Mouse (Mus musculus): ENCODE measurements at regions not wholly inside any gene's neighbourhood (a gene's known extent, or its start where the extent isn't known, plus 50 kb on each side); places are given as distances from the start of the nearest gene placed in this dataset.

GRCm38 (mm10) chr13:98579731-98580130 lies 57.5 kb downstream of the Tmem174 start:
- intact Hi-C loops (cut with DNase I), result no loop called here

DNA sequence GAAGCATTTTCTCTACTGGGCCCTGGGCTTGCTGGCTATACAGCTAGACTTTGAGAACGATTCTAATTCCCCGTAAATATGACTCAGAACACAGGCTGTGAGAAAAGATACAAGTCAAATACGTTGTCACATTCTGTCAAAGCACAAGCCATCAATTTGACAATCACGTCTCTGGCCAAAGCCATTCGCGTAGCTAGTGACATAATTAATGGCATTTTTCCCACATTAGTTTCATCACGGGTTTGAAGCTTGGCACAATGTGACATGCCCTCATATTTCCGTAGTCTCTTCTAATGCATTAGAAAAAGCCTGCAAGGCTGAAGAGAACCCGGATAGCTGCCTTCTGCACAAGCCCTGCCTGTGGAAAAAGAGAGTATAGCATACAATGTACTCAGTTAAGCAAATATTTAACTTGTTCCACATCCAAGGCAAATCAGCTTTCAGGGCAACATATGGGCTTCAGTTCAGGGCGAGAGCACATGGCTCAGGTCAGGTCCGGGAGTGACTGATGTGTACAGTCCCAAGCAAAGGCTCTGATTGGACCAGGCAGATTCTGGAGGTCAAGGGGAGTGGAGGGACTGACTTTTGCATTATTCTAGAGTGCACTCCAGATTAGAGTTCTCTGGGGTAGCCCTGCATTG lies 58.7 kb downstream of the Tmem174 start:
- intact Hi-C loops (cut with DNase I), result no loop called here
- DNase-seq, result no peak

More at GRCm38 (mm10) chr13:98579731-98580130, 57.5 kb downstream of the Tmem174 start:
- no peak for DNase-seq

- DNase-seq, result no peak
- intact Hi-C loops (cut with DNase I), result no loop called here
These were observed 61.1 kb downstream of the Tmem174 start for GRCm38 (mm10) chr13:98576061-98576460.

DNA sequence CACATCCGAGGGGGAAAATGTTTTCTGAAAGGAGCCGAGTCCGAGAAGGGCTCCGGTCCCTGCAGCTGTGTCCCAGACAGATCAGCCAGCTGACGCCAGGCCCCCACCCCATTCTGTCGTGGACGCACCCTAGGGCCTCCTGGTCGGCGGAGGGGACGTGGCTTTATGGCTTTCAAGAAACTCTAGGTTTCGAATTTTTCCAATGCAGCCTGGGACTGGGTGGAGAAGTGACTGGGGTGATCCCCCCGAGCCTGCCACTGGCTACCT lies 63.2 kb downstream of the Tmem174 start:
- no peak for DNase-seq
- intact Hi-C loops (cut with DNase I), result no loop called here

DNA sequence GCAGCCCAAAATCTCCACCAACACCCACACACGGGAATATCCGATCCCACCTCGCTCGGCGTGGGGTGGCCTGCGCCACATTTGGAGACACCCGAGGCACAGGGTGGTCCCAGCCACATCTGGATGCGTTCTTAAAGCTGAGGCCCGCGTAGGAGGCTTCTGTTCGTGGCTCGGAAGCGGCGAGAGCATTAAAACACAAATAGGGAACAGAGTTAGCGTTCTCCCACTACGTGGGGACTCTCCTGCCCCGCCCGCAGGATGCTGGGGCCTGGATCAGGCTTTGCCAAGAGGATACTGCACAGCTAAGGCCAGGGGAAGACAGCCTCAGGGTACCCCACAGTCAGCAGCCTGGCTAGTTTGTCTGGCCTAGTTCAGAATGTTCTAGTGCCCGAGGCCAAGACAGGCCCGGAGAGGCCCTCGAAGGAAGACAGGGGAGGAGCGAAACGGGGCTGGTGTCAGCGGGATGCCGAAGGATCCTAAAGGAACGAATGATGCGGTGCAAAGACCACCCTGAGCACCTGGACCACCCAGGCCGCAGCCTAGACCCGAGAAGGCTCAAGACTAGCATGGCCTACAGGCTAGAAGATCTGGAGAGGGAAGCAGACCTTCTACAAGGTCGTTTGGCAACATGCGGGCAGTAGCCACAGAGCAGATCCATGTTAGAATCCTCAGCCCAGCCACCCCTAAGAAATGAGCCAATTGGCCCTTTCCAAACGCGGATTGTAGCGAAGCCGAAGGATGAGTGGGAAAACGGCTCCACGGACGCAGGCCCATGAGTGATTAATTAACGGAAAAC lies 63.8 kb downstream of the Tmem174 start:
- intact Hi-C loops (cut with DNase I), result no loop called here
- no peak for DNase-seq

DNA sequence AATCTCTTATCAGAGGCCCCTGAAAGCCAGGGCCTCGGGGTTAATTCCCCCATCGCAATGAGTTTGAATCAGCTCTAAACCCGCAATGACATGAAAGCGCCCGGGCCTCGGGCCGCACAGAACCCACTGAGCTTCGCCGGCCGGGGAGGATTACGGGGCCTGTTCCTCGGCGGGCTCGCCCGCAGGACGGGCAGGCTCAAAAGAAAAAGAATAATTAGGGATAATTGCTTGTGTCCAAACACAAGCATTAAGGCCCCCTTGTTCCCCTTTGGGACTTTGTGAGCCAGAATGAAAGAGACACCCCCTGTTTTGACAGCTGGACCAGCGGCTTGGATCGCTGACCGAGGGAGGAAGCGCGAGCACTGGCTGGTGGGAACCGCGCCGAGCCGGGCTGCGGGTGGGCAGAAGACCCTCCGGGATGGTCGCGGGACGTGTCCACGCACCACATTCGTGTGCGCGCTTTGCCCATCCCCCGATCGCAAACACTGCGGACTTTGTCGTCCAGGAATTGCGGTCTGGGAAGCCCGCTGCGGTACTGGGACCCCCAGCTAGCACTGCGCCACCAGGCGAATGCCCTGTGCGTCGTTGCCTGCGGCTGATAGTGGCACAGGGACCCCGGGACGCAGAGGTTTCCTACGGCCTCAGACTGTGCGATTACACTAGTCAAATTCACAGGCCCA lies 64.5 kb downstream of the Tmem174 start:
- DNase-seq, result peak; percentile 22 to 25
- intact Hi-C loops (cut with DNase I), result no loop called here

- no peak for DNase-seq
- intact Hi-C loops (cut with DNase I), result no loop called here
These were observed 65.1 kb downstream of the Tmem174 start for GRCm38 (mm10) chr13:98572011-98572570.

DNA sequence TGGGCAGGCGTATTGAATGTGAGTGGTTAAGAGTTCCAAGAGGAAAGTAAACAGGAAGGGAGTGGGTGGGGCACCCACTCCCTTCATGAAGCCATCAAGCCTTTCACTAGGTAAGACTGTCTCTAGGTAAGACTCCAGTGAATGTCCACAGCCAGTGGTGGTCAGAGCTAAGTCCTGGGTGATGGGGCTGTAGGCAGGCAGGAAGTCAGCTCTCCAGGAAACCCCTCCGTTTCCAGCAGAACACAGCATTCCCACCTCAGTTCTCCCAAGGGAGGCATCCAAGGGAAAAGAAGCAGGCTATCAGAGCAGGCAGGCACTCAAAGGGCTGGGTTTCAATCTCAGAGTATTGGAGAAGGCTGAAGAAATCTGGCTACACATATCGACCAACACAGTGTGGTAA lies 66.2 kb downstream of the Tmem174 start:
- intact Hi-C loops (cut with DNase I), result no loop called here

DNA sequence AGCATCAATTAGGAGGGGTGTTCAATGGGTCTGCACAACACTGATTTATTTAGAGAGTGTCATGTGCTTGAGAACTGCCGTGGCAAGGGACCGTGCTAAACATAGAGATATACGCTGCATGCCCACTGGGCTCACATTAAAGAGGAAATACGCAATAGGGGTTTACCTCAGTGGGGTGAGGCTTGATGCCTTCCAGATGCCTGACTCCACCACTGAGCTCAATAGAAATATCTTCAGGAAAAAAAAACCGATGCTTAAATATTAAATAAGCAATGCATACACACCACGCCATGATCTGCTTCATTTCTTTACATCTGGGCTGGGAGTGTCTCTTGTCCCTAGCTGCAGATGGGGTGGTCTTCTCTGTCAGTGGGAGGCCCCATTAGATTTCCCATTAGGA lies 63.9 kb upstream of the Gm10320 start:
- intact Hi-C loops (cut with DNase I), result no loop called here

More for the DNA sequence above, 66.2 kb downstream of the Tmem174 start:
- DNase-seq, result no peak

GRCm38 (mm10) chr13:98551471-98552020 lies 59.7 kb upstream of the Gm10320 start:
- no peak for DNase-seq
- intact Hi-C loops (cut with DNase I), result no loop called here

More for the DNA sequence above, 63.9 kb upstream of the Gm10320 start:
- DNase-seq, result no peak

GRCm38 (mm10) chr13:98547223-98547622 lies 55.4 kb upstream of the Gm10320 start:
- intact Hi-C loops (cut with DNase I), result no loop called here
- no peak for DNase-seq

DNA sequence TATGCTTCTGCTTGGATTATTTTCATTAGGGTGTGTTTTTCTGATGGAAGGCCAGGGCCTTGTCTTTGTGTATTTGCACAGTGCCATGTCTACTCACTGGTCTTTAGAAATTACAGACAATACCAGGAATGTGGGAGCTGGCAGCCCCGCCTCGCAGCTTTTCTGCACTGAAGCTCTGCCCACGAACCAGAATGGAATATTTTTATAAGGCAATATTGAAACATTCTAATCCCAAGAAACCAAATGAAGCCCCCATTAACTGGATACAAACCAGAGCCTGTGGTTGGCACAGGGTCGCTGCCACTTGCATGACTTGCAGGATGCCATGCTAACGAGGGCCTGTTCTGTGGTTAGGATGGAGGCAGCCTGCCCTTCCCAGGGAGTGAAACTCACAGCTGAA lies 54.3 kb upstream of the Gm10320 start:
- intact Hi-C loops (cut with DNase I), result no loop called here
- no peak for DNase-seq

DNA sequence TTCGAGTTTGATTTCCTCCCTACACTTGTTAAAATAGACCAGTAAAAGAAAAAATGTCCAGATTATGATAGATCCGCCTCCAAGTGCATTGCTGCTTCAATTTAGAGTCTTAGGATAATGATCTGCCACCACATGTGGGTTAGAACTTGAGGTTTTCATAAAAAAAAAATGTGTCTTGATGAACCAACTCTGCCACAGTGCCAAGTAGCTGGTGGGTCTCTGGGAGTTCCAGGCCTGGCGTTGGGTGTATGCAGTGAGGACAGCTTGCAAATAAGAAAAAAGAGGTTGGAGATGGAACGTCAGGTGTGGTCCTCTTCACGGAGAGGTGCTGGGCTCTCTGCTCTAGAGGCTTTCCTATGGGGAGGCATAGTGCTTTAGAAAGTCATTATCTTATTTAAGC lies 53.6 kb upstream of the Gm10320 start:
- intact Hi-C loops (cut with DNase I), result no loop called here
- no peak for DNase-seq

GRCm38 (mm10) chr13:98544051-98544450 lies 52.2 kb upstream of the Gm10320 start:
- intact Hi-C loops (cut with DNase I), result no loop called here
- no peak for DNase-seq

Small RNA genes in the stretch of these regions (microRNA-seq; reads per million reads assigned to microRNA genes)
- 0 reads per million in 2 experiments for gene Gm22698
